Comparison of ENCODE assay signal across 8 mouse cellular contexts in genomic region chr10:58447280-58447781, GRCm38 (mm10). TPM values are rescaled to one million over a fixed set of nuclear protein-coding genes. Genes with fewer than 3 reads are reported as not detected.
A peak's percentile ranks its signal among the peaks of the same experiment; 100 is the strongest.
DNase-seq lines count a peak whose midpoint lies in the region; ATAC-seq and TF ChIP-seq lines count a peak whose summit lies in the region.

No protein-coding gene starts in this region.

- H3K4me1 ChIP-seq in hindbrain, embryonic 14.5 days (replicated peaks; ENCODE audit: control insufficient read depth, insufficient read depth, low read length), result peaks cover 12% of the 10 kb centered on the region
- no peaks in the 10 kb centered on the region for H3K4me1 ChIP-seq in stomach, postnatal 0 days (replicated peaks; ENCODE audit: control insufficient read depth, insufficient read depth)

- TF ChIP-seq CTCF in C2C12 (IDR thresholded peaks at IDR 0.05; ENCODE audit: control insufficient read depth, insufficient read depth, insufficient read length), result no peak
- no peak for TF ChIP-seq CTCF in stomach, postnatal 0 days (IDR thresholded peaks at IDR 0.05; ENCODE audit: low read depth)

- peak overlapping the region; percentile 97 for H3K27ac ChIP-seq in hindbrain, embryonic 14.5 days
- peak overlapping the region; percentile 98 for H3K27ac ChIP-seq in stomach, postnatal 0 days (replicated peaks)

- TF ChIP-seq EP300 in stomach, postnatal 0 days (optimal IDR thresholded peaks at IDR 0.05), result no peak

- peaks cover 11% of the 10 kb centered on the region for H3K36me3 ChIP-seq in C2C12 (ENCODE audit: control insufficient read depth, insufficient read depth)
- H3K36me3 ChIP-seq in hindbrain, embryonic 14.5 days (replicated peaks; ENCODE audit: control insufficient read depth, insufficient read depth), result peaks cover 3% of the 10 kb centered on the region; the same call in 1 of the 2 replicates
- no peaks in the 10 kb centered on the region for H3K36me3 ChIP-seq in stomach, postnatal 0 days (ENCODE audit: control insufficient read depth, insufficient read depth, low read length)

- H3K79me2 ChIP-seq in C2C12 (ENCODE audit: control insufficient read depth, insufficient read depth), result peaks cover 57% of the 10 kb centered on the region

- under 1% methylated on average over 29 of the region's 32 CpGs for WGBS in hindbrain, embryonic 14.5 days
- under 1% methylated on average over 31 of the region's 32 CpGs for WGBS in stomach, postnatal 0 days

- no peaks in the 10 kb centered on the region for H3K27me3 ChIP-seq in C2C12 (ENCODE audit: control insufficient read depth, insufficient read depth, insufficient read length)
- no peaks in the 10 kb centered on the region for H3K27me3 ChIP-seq in hindbrain, embryonic 14.5 days (ENCODE audit: control insufficient read depth, insufficient read depth, low read length)
- H3K27me3 ChIP-seq in stomach, postnatal 0 days (ENCODE audit: control insufficient read depth, insufficient read depth, low read length), result no peaks in the 10 kb centered on the region

- DNase-seq in heart, adult 8-10 months (ENCODE audit: low spot score), result peak; percentile 6
- no peak for DNase-seq in heart, adult 11 months
- DNase-seq in hindbrain, embryonic 14.5 days (ENCODE audit: low spot score), result peak; percentile 28
- no peak for DNase-seq in stomach, postnatal 0 days (ENCODE audit: low spot score)
- no peak for DNase-seq in adrenal gland, adult (ENCODE audit: inconsistent age in 2 of 2, low spot score in 1 of 2)

- H3K9ac ChIP-seq in hindbrain, embryonic 14.5 days, result peak overlapping the region; percentile 97
- H3K9ac ChIP-seq in stomach, postnatal 0 days (ENCODE audit: low read length), result peak overlapping the region; percentile 98

- peak overlapping the region; percentile 92 for H3K4me3 ChIP-seq in C2C12 (ENCODE audit: insufficient read depth, poor library complexity, severe bottlenecking)
- H3K4me3 ChIP-seq in hindbrain, embryonic 14.5 days (replicated peaks; ENCODE audit: low read length), result peak overlapping the region; percentile 96
- H3K4me3 ChIP-seq in stomach, postnatal 0 days (ENCODE audit: low read depth, low read length), result peak overlapping the region; percentile 96

- H3K9me3 ChIP-seq in hindbrain, embryonic 14.5 days (ENCODE audit: control insufficient read depth, low read length), result no peaks in the 10 kb centered on the region
- no peaks in the 10 kb centered on the region for H3K9me3 ChIP-seq in stomach, postnatal 0 days (ENCODE audit: control insufficient read depth, low read length)

- peak overlapping the region; percentile 85 for H3ac ChIP-seq in C2C12 (ENCODE audit: control insufficient read depth, insufficient read length, low read depth)

- peak overlapping the region; percentile 84 for H3K4me2 ChIP-seq in hindbrain, embryonic 14.5 days (replicated peaks)
- H3K4me2 ChIP-seq in stomach, postnatal 0 days (replicated peaks; ENCODE audit: low read depth), result peak overlapping the region; percentile 61

- ATAC-seq in common myeloid progenitor, adult 5-6 weeks (replicated peaks; ENCODE audit: low read depth, poor library complexity, severe bottlenecking), result peak; percentile 34
- peak; percentile 61 for ATAC-seq in hindbrain, embryonic 14.5 days (ENCODE audit: low FRiP score)
- peak; percentile 47 for ATAC-seq in megakaryocyte, adult 5-6 weeks (ENCODE audit: poor library complexity, severe bottlenecking)
- no peak for ATAC-seq in stomach, postnatal 0 days (ENCODE audit: low FRiP score, low TSS enrichment)

- H3K79me3 ChIP-seq in C2C12 (ENCODE audit: low read depth), result peaks cover 53% of the 10 kb centered on the region

TF ChIP-seq in C2C12, 6 proteins besides CTCF, POLR2A, EP300 and RAD21:
- no peak for TF ChIP-seq MAX (IDR thresholded peaks at IDR 0.05)
- no peak for TF ChIP-seq CEBPB (IDR thresholded peaks at IDR 0.05; ENCODE audit: low read depth)
- TF ChIP-seq USF1 (IDR thresholded peaks at IDR 0.05; ENCODE audit: low read depth), result no peak
- TF ChIP-seq MYOG (IDR thresholded peaks at IDR 0.05; ENCODE audit: control insufficient read depth, extremely low read depth, insufficient read length), result no peak
- TF ChIP-seq FOSL1 (IDR thresholded peaks at IDR 0.05; ENCODE audit: insufficient read depth, low read length, poor library complexity, severe bottlenecking), result no peak
- no peak for TF ChIP-seq MYOD1 (IDR thresholded peaks at IDR 0.05; ENCODE audit: control insufficient read depth, insufficient read length, low read depth)

RNA-seq across cellular contexts. Expression of gene Ranbp2, which starts 0.6 kb away (rescaled TPM):
- 10 to 100 TPM; 49.8 to 53.3 (median 51.2) TPM for total RNA-seq in heart, adult 8-10 months (2022)
- 8.4 TPM for polyA plus RNA-seq in C2C12 (2012; fragmentation: generic; extraction: Trizol)
- total RNA-seq in common myeloid progenitor, adult 5-6 weeks (2017), result 277 and 282 TPM in 2 replicates
- 23.6 and 27.0 TPM in 2 replicates for polyA plus RNA-seq in hindbrain, embryonic 14.5 days (2014; fragmentation: Nextera tagmentation; extraction: Ambion mirVana)
- total RNA-seq in megakaryocyte, adult 5-6 weeks (2015), result 67.2 and 73.3 TPM in 2 replicates
- total RNA-seq in megakaryocyte, adult 5-6 weeks (2017), result 94.2 and 106 TPM in 2 replicates
- polyA plus RNA-seq in stomach, postnatal 0 days (2015; fragmentation: Nextera tagmentation; extraction: Ambion mirVana), result 8.9 and 9.0 TPM in 2 replicates

RNA-seq across cellular contexts. Expression of gene Ccdc138, which starts 50.4 kb away (rescaled TPM):
- total RNA-seq in heart, adult 8-10 months (2022), result under 1 TPM; 0.37 to 0.82 (median 0.53) TPM
- 0.91 TPM for polyA plus RNA-seq in C2C12 (2012; fragmentation: generic; extraction: Trizol)
- 6.7 and 12.4 TPM in 2 replicates for total RNA-seq in common myeloid progenitor, adult 5-6 weeks (2017)
- polyA plus RNA-seq in hindbrain, embryonic 14.5 days (2014; fragmentation: Nextera tagmentation; extraction: Ambion mirVana), result 7.2 and 7.7 TPM in 2 replicates
- 3.5 and 7.1 TPM in 2 replicates for total RNA-seq in megakaryocyte, adult 5-6 weeks (2015)
- total RNA-seq in megakaryocyte, adult 5-6 weeks (2017), result 3.5 and 5.3 TPM in 2 replicates
- polyA plus RNA-seq in stomach, postnatal 0 days (2015; fragmentation: Nextera tagmentation; extraction: Ambion mirVana), result 2.2 TPM in 2 replicates

Comparison
In these comparisons a context has a peak if more than half of its experiments do, and no peak if none do; other contexts are left out.
1. DNase-seq: peak in heart, adult 8-10 months (single experiment) and hindbrain, embryonic 14.5 days (single experiment); none in heart, adult 11 months (single experiment), stomach, postnatal 0 days (single experiment) and adrenal gland, adult (0 of 2).
2. Peak in every context shown above with its lines, with median percentiles within 50 percentile points of each other: H3K4me3 ChIP-seq.